9 mouse cellular contexts compared by ENCODE assay signal in genomic region chr7:25305956-25306613, GRCm38 (mm10). TPM values are rescaled to one million over a fixed set of nuclear protein-coding genes. Genes with fewer than 3 reads are reported as not detected.
DNase-seq lines count a peak whose midpoint lies in the region; ATAC-seq and TF ChIP-seq lines count a peak whose summit lies in the region.
"Had no signal": no experiment of that assay in that cellular context is flagged by ENCODE, and none has a peak within 500 bp of the region (broad histone marks: within the 10 kb centered on the region; RNA-seq: fewer than 3 reads in every experiment).

Tmem145 (plus strand) TSS chr7:25306106.

- no peaks in the 10 kb centered on the region for H3K9me3 ChIP-seq in erythroblast, embryonic 14.5 days (ENCODE audit: control insufficient read depth, low read length)
- H3K9me3 ChIP-seq in E14TG2a.4 (ENCODE audit: low read length), result no peaks in the 10 kb centered on the region

- peaks cover 79% of the 10 kb centered on the region for H3K27me3 ChIP-seq in erythroblast, embryonic 14.5 days (ENCODE audit: control insufficient read depth)
- H3K27me3 ChIP-seq in E14TG2a.4 (ENCODE audit: insufficient read depth, low read length), result peaks cover 43% of the 10 kb centered on the region

- H3K4me1 ChIP-seq in erythroblast, embryonic 14.5 days (ENCODE audit: control insufficient read depth), result peaks cover 9% of the 10 kb centered on the region
- H3K4me1 ChIP-seq in E14TG2a.4 (replicated peaks; ENCODE audit: low read depth, low read length), result peaks cover 53% of the 10 kb centered on the region

- intact Hi-C loops in left cerebral cortex, postnatal 10 days (cut with DNase I), result no loop called here

- no peak for ATAC-seq in erythroblast, adult 5-6 weeks (replicated peaks; ENCODE audit: low FRiP score, poor library complexity, severe bottlenecking)
- ATAC-seq in common myeloid progenitor, adult 5-6 weeks (replicated peaks; ENCODE audit: low read depth, poor library complexity, severe bottlenecking), result peak; percentile 95

- peak within 1 kb of the TSS; percentile 19 for H3K4me3 ChIP-seq in erythroblast, embryonic 14.5 days (replicated peaks)
- peak within 1 kb of the TSS; percentile 86 for H3K4me3 ChIP-seq in E14TG2a.4 (replicated peaks; ENCODE audit: low read length)

- TF ChIP-seq CTCF in E14TG2a.4 (conservative IDR thresholded peaks at IDR 0.05; ENCODE audit: low read length), result no peak

- DNase-seq in heart, postnatal 4 days, result peak; percentile 62
- DNase-seq in left cerebral cortex, postnatal 10 days (ENCODE audit: extremely low spot score in 1 of 2, low spot score in 2 of 2), result peak in 1 of 2 experiments; percentile 67
- peak; percentile 89 for DNase-seq in mesoderm, embryonic 11.5 days (ENCODE audit: low read depth, low spot score)
- peak; percentile 51 for DNase-seq in thymus, postnatal 14 days

- H3K36me3 ChIP-seq in erythroblast, embryonic 14.5 days (ENCODE audit: control insufficient read depth), result no peaks in the 10 kb centered on the region
- H3K36me3 ChIP-seq in E14TG2a.4 (ENCODE audit: insufficient read depth, low read length), result peaks cover 17% of the 10 kb centered on the region; the same call in 1 of the 2 replicates

RNA-seq across cellular contexts. Expression of gene Tmem145, which starts in this region (rescaled TPM):
- not detected in 2 replicates for polyA plus RNA-seq in erythroblast, embryonic 14.5 days (2012)
- total RNA-seq in erythroblast, adult 5-6 weeks (2015; ENCODE audit: low replicate concordance), result not detected in 2 replicates
- not detected in 2 replicates for total RNA-seq in erythroblast, adult 5-6 weeks (2017; ENCODE audit: low replicate concordance)
- not detected in 2 replicates for total RNA-seq in common myeloid progenitor, adult 5-6 weeks (2017)
- total RNA-seq in heart, postnatal 4 days (2021), result not detected
- 10 to 100 TPM; 89.2 to 91.0 TPM for total RNA-seq in left cerebral cortex, postnatal 10 days (2021)
- total RNA-seq: CH12.LX had no signal

Comparison
In these comparisons a context has a peak if more than half of its experiments do, and no peak if none do; other contexts are left out.
1. RNA of gene Tmem145 (total RNA-seq): 89.2 to 91.0 TPM in left cerebral cortex, postnatal 10 days; not detected in erythroblast, adult 5-6 weeks, not detected in common myeloid progenitor, adult 5-6 weeks and not detected in heart, postnatal 4 days; every median in the first group is over 10 times any median in the second.
2. Peak in ATAC-seq in common myeloid progenitor, adult 5-6 weeks; RNA of the gene not detected or under 1 TPM.
3. Peak in DNase-seq in heart, postnatal 4 days; RNA of the gene not detected or under 1 TPM.